Mouse (Mus musculus) urinary bladder, postnatal 36 days (tissue): ENCODE data around the gene Gm4836.
"Not testable (repeated sequence)": the region's sequence is repeated elsewhere in the genome, so short reads cannot be mapped to it uniquely, and the experiment has no call there.

ENCODE experiments used
- DNase-seq, 2 experiments: peaks; one replicate each; pipeline ENCODE4 v3.0.0; 2022; ENCODE audit warnings: low spot score in 2 of 2, mixed read lengths in 1 of 2

The Gm4836 gene

GRCm38 (mm10) chrX:28293532-28293931 is at the start of gene Gm4836:
TSS of gene Gm4836 (minus strand) at chrX:28293632.
- not testable (repeated sequence) for DNase-seq
